Mouse (Mus musculus) ovary, adult 18-20 months (tissue): ENCODE measurements around the gene Tle6.

Experiments used
- DNase-seq: peaks from one replicate; pipeline ENCODE4 v3.0.0; 2022; ENCODE audit warnings: low spot score, mixed read lengths

Gene Tle6

DNA sequence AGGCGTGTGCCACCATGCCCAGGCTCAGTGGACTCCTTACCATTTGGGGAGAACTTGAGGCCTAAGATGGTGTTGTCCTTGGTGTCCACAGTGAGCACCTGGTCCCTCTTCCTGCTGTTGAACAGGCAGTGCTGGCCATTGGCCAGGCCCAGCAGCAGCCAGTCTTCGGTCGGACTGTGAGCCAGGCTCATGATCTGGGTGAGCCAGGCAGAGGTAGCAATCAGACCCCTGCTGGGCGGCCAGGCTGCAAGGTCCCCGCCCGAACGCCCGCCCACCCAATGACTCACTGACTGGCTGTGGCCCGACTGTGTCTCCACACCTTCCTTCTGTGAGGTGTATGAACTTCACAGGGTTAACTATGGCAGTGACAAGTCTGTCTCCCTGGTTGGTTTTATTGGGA, 9.0 kb downstream of the Tle6 start:
- no peak for DNase-seq

DNA sequence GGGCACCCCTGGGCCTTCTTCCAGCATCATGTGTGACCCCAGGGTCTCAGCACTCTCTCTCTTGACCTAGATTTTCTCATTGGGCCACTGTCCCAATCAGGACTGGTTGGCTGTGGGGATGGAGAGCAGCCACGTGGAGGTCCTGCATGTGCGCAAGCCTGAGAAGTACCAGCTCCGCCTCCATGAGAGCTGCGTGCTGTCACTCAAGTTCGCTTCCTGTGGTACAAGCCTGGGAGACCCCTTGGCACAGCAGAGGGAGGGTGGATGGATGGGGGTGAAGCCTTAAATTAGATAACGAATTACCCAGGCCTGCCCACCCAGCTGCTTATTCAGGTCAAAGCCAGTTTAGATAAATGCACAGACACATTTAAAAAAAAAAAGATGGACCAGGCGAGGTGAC, 12.1 kb downstream of the Tle6 start:
- DNase-seq: no peak

DNA sequence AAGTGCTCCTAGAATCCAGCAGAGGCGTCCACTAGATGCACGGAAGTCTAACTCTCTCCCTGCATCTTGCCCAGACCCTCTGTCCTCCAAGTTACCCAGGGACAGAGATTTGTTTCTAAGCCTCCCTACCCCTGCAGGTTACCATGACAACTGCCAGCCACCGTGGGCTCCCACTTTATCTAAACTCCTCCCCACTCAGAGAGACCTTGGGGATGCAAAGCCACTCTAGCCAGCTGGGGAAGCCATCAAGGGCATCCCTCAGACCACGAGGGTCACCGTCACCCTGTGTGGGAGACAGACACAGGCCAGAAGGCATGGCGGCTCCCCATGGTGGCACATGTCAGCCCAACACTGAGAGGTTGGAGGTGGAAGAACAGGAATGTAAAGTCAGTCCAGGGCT, 17.5 kb downstream of the Tle6 start:
- DNase-seq: peak; percentile 86

DNA sequence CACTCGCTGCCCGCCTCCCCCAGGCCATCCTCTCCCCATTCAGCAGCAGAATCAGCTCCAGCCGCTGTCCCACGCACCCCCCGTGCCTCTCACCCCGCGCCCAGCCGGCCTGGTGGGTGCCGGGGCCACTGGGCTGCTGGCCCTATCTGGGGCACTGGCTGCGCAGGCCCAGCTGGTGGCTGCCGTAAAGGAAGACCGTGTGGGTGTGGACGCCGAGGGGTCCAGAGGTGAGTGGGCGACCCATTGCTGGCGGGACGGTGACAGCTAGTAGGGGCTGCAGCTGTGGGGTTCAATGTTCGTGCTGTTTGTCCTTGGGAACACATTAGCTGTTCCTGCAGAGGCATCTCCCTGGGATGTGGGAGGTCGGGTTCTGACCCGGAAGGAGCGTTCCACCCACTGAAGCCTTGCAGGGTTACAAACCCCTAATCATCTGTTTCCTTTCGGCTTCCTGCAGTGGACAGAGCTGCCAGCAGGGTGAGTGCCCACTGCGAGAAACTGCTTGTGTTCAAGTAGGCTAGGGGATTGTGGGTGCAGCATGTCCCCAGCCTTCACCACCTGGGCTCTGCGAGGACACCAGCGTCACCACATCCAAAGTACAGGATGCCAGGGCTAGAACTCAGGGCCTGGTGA, 20.3 kb downstream of the Tle6 start:
- no peak for DNase-seq

DNA sequence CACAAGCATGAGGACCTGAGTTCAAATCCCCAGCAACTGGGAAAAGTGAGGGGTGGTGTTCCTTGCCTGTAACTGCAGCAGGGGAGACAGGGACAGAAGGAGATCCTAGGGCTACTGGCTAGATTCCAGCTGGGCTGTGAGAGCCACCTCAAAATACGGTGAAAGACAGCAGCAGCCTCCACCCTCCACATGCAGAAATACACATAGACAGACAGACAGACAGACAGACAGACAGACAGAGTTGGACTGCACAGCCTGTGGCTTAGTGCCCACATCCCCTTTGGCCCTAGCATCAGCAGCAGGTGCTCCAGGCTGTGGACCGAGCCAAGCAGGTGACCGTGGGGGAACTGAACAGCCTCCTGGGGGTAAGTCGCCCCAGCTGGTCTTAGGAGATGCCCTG, 20.9 kb downstream of the Tle6 start:
- DNase-seq: no peak

DNA sequence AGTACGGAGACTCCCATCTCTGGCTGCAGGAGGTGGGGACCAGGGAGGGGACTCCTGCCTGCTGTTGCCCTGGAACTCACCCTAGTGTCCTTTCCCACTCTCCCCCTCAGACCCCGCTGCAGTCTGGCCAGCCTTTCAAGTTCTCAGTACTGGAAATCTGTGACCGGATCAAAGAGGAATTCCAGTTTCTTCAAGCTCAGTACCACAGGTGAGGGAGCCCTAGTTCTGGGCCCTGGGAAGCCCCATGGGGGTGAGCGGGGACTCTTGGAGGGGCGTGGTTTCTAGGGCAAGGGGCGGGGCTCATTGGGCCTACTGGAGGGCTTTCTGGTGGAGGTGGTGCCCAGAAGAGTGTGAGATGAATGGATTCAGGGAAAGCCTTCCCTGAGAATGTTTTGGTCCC, 25.2 kb downstream of the Tle6 start:
- no peak for DNase-seq

DNA sequence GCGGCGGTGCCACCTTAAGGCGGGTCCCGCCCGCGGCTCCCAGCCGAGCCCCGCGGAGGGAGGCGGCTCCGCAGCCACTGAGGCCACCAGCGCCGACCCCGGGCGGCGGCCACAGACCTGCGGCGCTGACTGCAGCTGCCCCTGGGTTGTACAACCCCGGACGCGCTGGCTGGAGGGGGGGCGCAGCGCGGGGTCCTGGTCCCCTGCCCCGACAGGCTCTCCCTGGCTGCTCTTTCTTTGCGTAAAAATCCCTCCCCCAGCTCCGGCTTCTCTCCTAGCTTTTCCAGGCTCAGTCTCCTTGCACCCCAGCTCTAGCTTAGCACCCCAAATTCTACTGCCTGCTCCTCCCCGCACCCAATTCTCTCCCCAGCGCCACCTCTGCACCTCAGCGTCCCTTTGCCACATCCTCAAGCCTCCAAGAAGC, 25.7 kb downstream of the Tle6 start:
- no peak for DNase-seq

DNA sequence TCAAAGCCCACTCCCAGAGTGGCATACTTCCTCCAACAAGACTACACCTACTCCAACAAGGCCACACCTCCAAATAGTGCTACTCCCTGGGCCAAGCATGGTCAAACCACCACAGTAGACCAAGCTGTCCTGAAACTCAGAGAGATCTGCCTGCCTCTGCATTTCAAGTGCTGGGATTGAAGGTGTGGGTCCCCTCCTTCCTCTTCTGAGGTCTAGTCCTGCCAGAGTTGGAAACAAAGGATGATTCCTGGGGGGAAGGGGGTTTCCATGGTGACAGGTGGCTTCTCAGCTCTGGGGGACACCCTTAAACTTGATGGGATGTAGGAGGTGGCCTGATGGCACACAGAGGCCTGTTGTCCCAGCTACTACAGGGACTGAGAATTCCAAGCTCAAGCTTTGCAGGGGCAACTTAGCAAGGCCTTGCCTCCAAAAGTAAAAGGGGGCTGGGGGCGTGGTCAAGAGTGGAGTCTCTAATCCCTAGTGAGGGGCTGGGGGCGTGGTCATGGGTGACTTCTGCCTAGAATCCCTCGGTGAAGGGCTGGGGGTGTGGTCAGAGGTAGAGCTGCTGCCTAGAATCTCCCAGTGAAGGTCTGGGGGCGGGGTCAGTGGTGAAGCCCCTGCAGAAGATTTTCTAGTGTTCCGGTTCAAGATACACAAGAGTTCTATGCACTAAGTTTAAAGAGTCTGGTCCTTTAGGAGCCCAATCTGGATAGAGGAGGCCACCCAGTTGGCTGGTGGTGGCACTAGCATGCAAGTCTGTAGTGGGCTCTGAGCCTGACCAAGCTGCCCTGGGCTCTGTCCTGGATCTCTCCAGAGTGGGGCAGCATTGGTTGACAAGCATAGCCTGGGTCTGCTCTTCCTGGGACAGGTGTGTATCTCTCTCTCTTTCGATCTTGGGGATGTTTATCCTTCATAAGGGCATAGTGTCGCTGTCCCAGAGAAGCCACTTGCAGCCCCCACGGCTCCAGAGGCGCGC, 26.5 kb downstream of the Tle6 start, which contains the start of gene Tle2:
Gene Tle2, plus strand, starts transcription at position 481 of the 976 bp plus-strand sequence.
- no peak for DNase-seq

DNA sequence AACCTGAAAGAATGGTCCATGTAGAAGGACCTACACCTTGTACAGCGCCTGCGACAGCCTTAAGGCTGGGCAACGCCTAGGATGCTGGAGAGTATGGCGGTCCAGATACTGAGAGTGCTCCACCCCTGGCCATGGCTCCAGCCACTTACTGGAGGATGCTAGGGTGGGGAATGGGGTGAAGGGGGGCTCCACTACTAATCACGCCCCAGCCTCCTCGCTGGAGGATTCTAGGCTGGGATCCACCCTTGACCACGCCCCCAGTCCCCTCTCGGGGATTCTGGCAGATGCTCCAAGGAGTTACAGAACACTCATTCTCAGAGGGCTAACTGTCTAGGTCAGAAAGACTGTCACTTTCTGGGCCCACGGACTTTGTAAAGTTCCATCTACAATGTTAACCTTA, 27.9 kb downstream of the Tle6 start:
- peak; percentile 82 for DNase-seq

DNA sequence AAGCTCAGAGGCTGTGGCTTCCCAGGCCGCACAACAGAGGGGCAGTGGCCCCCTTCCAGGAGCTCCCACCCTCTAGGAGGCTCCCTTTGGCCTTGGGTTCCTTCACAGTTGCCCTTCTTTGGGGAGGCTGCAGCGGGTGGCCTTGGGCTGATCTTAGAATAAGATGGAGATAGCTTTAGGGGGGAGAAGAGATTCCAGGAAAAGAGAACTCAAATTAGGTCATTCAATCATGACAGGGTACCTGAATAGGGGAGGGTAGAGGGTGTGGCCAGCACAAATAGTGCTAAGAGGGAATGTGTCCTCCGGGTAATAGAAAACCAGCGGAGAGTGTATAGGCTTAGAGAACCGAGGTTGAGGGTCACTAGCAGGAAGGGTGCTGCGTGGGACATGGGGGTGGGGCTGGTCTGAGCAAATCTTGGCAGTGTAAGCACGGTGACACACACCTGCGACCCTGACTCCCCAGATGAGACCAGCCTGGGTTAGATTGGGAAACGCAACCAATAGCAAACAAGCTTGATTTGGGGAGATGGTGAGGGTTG, 28.7 kb downstream of the Tle6 start:
- peak; percentile 84 for DNase-seq

DNA sequence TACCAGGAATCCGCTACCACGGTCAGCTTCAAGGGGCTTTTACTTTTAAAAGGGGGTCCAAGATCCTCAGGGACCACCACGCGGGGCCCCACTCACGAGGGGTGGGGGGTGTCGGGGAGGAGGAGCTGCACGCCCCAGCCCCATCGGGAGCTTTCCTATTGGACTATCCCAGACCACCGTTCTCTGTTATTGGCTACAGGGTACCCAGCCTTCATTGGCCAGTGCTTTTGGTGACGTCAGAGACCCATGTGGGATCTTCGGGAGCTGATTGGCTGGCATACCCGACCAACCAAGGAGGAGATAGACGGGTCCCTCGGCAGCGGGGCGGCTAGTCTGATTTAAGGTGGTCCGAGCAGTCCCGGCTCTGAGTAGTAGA, 29.4 kb downstream of the Tle6 start:
- DNase-seq: peak; percentile 99

DNA sequence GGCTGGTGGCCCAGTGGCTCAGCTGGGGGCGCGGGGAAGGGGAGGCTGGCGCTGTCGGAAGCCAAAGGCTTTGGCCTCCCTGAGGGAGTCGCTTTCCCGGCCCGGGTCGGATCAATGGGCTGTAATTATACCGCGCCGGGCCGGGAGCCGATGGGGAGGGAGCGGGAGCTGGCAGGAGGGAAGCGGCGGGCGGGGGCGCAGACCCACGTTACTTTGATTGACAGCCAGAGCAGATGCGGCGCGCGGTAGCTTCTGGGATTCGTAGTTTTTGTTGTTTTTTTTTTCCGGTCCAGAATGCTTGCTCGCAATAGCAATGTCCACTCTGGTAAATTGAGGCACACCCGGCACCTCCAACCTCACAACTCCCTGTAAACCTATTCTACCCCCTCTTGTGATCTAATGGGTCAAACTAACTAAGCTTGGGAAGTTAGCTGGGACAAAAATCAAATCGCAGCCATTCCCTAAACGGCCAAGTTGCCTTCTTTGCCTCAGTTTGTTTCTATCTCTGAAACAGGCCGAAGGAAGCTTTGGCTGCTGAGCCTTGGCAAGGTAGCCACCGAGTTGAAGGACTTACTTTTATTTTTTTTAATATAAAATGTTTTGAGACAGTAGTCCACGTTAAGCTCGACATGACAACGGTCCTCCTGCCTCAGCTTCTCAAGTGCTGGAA, 29.9 kb downstream of the Tle6 start:
- DNase-seq: peak; percentile 94

DNA sequence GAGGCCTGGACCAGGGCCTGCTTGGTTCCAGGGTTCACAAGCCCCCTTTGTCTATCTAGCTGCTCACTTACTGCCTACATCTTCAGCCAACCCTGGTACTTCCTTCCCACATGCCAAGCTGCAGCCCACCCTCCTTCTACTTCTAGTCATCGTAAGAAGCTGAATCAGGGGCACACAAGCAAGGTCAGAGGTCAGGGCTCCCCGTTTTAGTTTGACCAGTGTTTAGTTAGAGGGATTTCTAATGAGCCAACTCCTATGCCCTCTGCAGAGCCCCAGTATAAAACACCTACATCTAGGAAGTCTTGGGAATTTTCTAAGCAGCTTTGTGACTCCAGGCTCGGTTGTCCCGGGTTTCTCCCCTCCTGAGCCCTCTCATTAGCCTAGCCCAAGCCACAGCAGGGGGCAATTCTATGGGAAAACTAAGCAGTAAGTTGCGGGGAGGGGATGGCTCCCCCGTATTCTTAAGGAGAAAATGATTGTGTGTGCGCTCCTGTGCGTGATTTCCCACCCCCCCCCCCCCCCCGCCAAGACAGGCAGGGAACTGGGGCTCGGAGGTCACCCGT, 30.6 kb downstream of the Tle6 start:
- DNase-seq: no peak

DNA sequence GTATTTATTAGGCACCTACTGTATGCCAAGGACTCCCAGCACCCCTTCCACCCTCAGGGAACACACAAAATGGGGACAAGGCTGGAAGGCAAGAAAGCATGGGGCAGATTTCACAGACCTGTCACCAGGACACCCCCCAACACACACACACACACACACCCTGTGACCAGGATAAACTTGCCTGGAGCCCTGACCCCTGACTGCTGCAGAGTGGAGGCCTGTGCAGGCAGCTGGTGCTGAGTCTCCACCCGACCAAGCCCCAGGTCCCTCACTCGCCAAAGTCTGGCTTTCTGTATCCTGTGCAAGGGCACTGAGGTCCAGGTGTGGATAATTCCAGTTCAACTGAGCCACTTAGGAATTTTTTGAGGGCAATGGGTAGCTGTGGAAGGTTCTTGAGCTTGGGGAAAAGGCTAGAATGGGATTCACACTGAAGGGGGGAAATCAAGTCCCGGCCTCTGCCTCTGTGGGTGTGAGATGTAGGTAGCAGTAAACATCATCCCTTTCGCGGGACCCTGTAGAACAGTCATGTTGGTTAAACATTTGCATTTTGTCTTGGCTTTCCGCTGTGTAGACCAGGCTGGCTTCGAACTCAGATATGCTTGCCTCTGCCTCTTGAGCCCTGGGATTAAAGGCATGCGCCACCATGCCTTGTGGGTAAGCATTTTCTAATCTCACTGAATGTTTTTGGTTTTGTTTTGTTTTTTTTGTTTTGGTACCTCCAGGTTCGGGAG, 31.2 kb downstream of the Tle6 start:
- no peak for DNase-seq

DNA sequence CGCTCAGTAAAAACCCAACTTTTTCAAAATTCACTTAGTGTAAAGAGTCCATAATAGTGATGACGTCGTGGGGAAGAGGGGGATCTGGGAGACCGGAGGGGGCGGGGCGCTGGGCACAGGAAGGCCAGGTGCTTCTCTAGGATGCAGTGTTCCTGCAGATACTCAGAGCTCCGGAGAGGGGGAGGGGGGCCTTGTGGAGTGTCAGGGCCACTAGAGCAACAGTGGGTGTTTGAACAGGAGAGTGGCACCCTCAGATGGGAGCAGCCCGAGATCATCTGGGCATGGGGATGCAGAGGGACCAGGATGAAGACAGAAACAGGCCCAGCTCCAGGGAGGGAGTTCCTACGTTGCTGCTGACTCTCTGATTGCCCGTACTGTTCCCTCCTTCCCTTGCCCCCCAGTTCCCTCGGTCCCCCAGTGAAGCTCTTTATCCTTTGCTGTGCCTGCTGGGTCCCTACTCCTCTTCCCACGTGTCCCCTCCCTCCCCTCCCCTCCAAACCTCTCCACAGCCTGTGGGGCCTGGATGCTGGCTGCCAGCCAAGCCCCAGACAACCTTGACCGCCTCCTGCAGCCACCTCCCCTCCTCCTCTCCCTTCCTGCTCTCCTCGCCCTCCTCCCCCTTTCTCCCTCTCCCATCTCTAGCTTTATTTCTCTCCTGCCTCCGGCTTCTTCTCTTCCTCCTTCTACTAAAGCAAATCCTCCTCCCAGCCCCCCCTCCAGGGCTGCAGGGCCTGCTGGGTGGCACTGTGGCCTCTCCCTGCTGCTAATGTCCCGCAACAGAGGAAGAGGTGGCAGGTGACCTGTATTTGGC, 32.3 kb downstream of the Tle6 start:
- peak; percentile 89 for DNase-seq

DNA sequence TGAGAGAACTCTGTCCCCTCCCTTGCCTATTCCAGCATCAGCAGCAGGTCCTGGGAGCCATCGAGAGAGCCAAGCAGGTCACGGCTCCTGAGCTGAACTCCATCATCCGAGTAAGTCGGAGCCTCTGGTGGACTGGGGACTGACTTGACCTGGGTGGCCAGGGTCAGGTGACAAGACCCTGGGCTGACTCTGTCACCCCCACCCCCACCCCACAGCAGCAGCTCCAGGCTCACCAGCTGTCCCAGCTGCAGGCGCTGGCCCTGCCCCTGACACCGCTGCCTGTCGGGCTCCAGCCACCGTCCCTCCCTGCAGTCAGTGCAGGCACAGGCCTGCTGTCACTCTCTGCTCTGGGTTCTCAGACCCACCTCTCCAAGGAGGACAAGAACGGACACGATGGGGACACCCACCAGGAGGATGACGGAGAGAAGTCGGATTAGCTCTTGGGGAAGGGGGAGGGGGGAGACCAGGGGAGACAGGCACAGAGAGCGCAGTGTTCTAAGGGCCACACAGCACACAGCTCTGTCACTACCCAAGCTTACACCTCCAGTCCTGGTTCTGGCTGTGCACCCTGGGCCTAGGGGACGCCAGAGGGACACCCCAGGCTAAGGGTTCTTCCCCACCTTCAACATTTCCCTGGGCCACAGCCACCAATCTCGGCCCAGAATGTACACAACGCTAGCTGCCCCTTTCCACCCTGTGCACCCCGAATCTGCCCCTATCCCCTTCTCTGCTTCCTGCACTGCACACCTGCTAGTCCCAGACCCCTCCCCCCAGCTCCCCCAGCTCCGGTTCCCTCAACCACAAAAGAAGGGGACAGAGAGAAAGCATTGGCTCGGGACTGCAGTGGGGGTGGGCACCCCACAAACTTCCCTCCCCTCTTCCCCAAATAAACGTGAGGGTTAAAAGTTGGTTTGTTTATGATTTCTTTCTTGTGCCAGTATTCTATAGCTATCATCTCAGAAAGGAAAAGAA, 35.3 kb downstream of the Tle6 start:
- no peak for DNase-seq

DNA sequence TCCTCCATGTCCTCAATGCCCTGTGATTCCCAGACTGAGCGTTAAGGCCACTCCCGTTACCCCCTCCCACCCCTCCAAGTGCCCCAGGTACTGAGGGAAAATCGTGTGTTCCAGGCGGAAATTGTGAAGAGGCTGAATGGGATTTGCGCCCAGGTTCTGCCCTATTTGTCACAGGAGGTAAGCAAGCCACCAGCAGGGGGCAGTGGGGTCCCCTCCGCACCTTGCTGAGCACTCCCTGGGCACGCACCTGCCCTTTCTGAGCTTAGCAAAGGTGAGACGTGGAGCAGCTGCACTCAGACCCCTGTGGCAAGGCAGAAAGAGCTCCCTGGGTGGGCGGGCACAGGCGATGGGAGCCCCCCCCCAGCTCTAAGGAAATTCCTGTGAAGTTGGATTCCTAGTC, 36.1 kb downstream of the Tle6 start:
- DNase-seq: no peak

DNA sequence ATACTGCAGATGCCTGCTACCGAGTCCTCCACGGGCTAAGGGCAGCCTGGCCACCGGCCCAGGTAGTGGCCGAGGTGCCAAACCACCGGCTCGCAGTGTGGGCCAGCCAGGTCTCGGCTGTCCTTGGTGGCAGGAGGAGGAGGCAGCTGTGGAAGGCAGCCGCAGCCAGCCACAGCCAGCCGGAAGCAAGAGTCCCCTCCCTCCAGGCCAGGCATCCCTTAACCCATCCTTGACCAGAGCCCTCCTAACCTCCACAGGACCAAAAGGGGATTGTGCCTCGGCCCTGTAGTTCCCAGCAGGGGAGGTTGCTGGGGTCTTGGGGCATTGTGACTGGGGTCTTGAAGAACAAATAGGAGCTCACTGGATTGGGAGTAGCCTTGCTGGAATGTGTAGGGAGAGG, 36.7 kb downstream of the Tle6 start:
- DNase-seq: no peak

DNA sequence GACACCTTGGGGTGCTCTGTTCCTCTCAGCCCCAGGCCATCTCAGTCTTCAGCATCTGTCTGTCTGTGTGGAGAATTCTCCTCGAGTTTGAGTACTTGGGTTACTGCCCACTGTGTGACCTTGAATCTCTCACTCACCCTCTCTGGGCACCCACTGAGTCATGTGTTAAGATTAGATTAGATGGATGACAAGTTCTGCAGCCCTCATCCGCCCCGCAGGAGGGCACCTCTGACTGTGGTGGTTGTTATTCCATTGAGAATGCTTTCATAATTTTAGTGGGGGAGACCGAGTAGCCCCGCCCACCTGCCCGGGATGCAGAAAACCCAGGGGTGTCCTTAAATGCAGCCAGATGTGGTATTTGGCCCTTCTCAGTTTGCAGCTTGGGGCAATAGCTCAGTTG, 37.4 kb downstream of the Tle6 start:
- DNase-seq: peak; percentile 72
